Mouse (Mus musculus) T-helper 2 cell (primary cell): ENCODE measurements around the gene Sypl.

Experiments
- in situ Hi-C: fragments of 300-600 bp; cut with MboI, MseI; formaldehyde crosslinking; loops from one replicate; pipeline ENCODE4 v1.15.1; 2025; ENCODE audit warnings: high pct_unique_total_duplicates

Sypl gene

DNA sequence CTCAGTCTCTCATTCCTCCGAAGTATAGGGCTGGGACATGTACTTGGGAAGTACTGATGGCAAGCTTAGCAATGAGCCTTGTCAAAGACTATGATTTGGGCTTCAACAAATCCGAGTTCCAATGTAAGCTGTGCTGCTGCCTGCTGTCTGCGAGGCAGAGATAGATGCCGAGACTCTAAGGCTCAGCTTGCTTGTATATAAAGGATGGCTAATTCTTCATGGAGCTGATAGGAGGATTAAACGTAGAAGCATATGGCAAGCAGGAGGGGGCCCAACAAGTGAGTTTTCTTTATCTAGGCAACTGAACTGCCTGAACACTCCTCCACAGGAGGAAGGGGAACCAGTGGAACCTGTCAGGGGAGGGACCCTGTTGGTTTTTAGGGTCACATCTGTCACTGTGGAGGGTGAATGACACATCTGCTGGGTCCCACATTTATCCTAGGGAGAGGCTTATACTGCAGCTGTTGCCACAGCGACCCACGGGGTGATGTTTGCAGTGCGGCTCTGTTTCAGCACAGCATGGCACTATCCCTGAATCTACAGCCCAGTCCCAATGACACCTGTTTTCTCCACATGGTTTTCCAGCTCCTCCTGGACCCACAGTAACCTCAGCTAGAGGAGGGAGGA, 49.8 kb downstream of the Sypl start:
- in situ Hi-C loops, result no loop called here

- in situ Hi-C loops, result loop anchor here (5.0 kb wide), 1 partner anchor 89 kb away; no protein-coding TSS in a partner anchor
These were observed 52.2 kb downstream of the Sypl start for GRCm38 (mm10) chr12:33005858-33006257.

GRCm38 (mm10) chr12:33007176-33007575, 53.5 kb downstream of the Sypl start:
- in situ Hi-C loops, result loop anchor here (5.0 kb wide), 1 partner anchor 90 kb away; no protein-coding TSS in a partner anchor

GRCm38 (mm10) chr12:33008305-33009110, 54.8 kb downstream of the Sypl start:
- in situ Hi-C loops, result loop anchor here (5.0 kb wide), 1 partner anchor 91 kb away; no protein-coding TSS in a partner anchor

DNA sequence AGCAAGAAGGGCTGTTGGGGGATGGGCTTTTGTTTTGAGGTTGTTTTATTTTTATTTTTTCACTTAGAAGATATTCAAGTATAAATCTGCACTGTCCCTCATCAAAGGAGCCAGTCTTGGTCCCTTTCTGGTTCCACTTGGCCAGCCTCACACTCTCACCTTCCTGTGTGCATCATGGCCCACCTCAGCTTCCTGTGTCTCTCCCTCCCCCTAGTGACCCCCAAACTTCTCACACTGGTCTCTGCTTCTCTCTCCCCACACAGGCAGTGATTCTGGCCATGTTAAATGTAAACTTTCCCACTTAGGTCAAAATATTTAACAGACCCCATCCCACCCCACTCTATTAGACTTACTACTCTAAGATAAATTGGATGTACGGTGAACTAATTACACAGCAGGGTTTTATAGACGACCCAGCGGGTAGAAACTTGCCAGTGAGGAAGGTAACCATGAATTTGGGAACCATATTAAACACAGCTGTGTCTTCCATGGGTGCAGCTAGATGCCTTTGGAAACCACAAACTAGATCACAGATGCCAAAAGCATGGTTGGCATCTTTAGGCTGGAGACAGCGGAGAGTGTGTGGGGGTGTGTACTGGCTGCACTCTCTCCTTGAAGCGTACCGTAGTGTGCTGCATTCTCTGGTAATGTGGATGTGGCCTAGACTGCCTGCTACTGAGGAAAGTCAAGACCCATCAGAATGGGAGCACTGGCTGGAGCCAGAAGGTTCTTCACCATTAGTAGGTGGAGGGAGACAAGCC, 55.7 kb downstream of the Sypl start:
- in situ Hi-C loops, result loop anchor here (5.0 kb wide), 1 partner anchor 92 kb away; no protein-coding TSS in a partner anchor

GRCm38 (mm10) chr12:33010026-33010425, 56.3 kb downstream of the Sypl start:
- in situ Hi-C loops, result loop anchor here (10.0 kb wide), 1 partner anchor 1885 kb away; no protein-coding TSS in a partner anchor

DNA sequence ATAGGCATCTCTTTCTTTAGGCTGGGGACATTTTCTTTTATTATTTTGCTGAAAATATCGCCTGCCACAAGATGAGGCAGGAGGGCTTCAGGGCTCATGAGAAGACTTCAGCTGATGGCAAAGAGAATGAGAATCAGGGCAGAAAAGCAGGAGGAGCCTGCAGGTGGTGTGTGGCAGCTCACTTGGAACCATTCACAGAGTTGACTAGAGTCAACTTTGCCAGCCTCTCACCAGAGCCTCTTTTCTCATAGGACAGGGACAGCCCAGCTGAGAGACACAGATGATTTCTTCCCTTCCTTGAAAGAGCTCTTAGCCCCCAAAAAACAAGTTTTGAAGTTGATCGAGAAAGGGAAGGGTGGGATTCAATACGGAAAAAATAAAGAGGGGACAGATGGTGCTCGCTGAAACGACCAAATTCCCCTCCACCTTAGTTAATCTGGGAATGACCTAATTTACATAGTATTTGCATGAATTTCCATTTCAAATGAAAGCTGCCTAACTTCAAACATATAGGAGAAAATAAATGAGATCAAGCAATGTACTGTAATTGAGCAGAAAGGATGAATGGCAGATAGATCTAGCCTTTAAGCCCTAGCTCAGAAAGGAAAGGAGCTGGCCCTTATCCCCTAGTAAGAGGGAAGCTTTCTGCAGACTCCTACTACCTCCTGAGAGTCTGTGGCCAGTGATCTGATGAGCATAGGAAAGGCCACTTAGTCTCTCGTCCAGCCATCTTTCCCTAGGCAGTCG, 60.5 kb downstream of the Sypl start:
- in situ Hi-C loops, result loop anchor here (10.0 kb wide), 1 partner anchor 1881 kb away; no protein-coding TSS in a partner anchor

DNA sequence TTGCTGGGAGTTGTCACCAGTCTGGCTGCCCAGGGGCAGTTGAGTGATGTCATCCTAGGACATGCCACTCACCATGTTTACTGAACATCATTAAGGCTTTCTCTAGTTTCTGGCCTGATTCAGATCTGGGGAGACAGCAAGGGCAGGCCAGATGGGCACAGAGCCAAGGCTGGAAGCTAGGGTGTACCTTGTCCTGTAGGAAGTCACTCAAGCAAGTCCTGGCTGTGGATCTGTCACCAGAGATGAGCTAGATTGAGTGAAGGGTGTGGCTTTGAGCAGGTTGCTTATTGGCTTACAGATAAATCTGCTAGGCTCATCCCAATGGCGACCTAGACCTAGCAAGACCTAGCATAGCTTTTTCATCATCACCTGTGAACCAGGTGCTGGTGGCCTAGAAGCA, 61.4 kb downstream of the Sypl start:
- in situ Hi-C loops, result loop anchor here (10.0 kb wide), 1 partner anchor 1880 kb away; no protein-coding TSS in a partner anchor

DNA sequence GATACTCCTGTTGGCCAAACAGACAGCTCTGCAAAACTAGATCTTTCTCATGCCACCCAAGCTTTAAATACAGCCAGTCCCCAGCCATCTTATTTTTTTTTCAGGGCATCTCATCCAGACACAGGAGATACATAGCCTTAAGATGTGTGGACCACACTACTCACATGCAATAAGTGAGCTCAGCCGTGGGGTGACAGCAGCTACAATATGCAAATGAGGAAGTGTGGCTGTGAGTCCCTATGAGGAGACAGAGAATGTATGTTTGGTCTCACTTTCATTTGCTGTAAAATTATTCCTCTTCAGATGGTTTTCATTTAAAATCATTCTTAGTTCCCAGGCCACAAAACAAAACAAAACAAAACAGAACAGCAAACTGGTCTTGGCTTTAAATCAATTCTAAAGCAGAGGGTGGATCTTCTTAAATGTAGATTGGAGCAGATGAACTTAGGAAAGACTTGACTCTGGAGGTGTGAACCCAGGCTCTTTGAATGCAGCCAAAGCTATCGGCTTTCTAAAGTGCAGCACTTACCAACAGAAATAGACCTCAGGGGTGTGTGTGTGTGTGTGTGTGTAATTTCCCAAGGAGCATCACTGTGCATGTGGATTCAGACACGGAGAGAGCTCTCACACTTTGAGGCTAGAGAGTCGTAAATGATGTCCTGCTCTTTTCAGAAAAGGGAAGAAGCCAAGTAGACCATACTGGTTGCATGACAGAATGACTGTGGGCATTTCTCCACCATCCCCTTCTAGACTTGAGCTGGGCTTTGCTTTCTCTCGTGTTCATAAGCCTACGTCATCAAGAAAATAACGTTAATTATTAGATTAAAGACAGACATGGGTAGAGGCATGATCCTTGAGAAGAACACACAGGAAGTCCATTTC, 63.4 kb downstream of the Sypl start:
- in situ Hi-C loops, result loop anchor here (10.0 kb wide), 1 partner anchor 1878 kb away; no protein-coding TSS in a partner anchor

GRCm38 (mm10) chr12:33018601-33019000, 64.9 kb downstream of the Sypl start:
- in situ Hi-C loops, result loop anchor here (10.0 kb wide), 1 partner anchor 1876 kb away; no protein-coding TSS in a partner anchor

GRCm38 (mm10) chr12:33020011-33020410, 66.3 kb downstream of the Sypl start:
- in situ Hi-C loops, result no loop called here

GRCm38 (mm10) chr12:33021140-33021539, 67.4 kb downstream of the Sypl start:
- in situ Hi-C loops, result no loop called here

DNA sequence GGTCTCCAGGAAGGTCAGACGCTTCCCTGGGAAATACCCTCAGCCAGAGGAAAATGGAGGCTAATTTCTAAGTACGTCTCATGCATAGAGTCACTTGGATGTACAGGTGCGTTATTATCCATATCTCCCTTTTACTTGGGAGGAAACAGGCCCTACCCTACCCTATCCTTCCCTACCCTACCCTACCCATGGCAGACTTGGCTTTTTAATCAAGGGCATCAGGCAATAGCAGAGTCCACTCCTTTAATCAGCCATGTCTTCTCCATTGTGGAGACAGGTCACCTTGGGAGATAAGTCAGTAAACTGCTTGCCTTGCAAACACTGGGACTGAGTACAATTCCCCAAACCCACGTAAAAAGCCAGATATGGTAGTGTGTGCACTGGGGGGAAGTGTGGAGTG, 68.1 kb downstream of the Sypl start:
- in situ Hi-C loops, result no loop called here

GRCm38 (mm10) chr12:33024524-33024923, 70.8 kb downstream of the Sypl start:
- in situ Hi-C loops, result no loop called here

- in situ Hi-C loops, result loop anchor here (5.0 to 25.0 kb wide), 2 partner anchors 110 to 250 kb away; partner anchors contain the start of gene Atxn7l1
These were observed 73.4 kb downstream of the Sypl start for GRCm38 (mm10) chr12:33027093-33027492.

GRCm38 (mm10) chr12:33028109-33028691, 74.5 kb downstream of the Sypl start:
- in situ Hi-C loops, result loop anchor here (5.0 to 25.0 kb wide), 2 partner anchors 109 to 249 kb away; partner anchors contain the start of gene Atxn7l1

DNA sequence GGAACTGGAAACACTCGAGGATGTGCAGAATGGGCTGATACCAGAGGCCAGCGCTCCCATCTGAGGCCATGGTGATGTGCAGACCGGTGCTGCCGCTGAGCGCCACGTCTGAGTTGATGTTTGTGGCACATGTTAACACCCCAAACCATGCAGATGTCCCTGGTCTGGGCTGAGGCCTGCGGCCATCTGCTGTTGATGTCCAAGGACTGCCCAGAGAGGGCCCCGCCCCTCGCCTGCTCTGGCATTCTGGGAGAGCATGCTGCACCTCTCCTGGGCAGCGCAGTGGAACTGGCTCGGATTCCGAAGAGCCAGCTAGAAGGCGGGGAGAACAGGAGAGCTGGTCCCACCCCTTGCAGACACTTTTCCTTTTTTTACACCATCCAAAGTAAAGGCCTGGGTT, 75.0 kb downstream of the Sypl start:
- in situ Hi-C loops, result loop anchor here (5.0 to 25.0 kb wide), 2 partner anchors 109 to 249 kb away; partner anchors contain the start of gene Atxn7l1
